Mouse (Mus musculus) cerebellum, adult 11 months (tissue): ENCODE measurements around the gene Zfp956.

Experiments used
- DNase-seq: peaks from one replicate; pipeline ENCODE4 v3.0.0; 2022

Zfp956 gene

GRCm38 (mm10) chr6:47974599-47974998, 21.4 kb downstream of the Zfp956 start:
- DNase-seq = no peak

GRCm38 (mm10) chr6:47978897-47979368, 25.7 kb downstream of the Zfp956 start:
- peak; percentile 71 for DNase-seq

GRCm38 (mm10) chr6:47983936-47984335, 30.7 kb downstream of the Zfp956 start:
- no peak for DNase-seq

GRCm38 (mm10) chr6:47995661-47996060, 42.5 kb downstream of the Zfp956 start:
- DNase-seq = no peak

- no peak for DNase-seq
Measured at GRCm38 (mm10) chr6:48010727-48011126, 57.5 kb downstream of the Zfp956 start.
